Mouse (Mus musculus) thymus, postnatal 36 days (tissue): ENCODE results near the gene Mlxip.

Experiments used
- DNase-seq, 2 experiments: peaks; one replicate each; pipeline ENCODE4 v3.0.0; 2022; ENCODE audit warnings: mixed read lengths in 2 of 2

Mlxip gene

GRCm38 (mm10) chr5:123436071-123436779 is 41.6 kb downstream of the Mlxip start:
- no peak for DNase-seq

GRCm38 (mm10) chr5:123436780-123437175 is 42.2 kb downstream of the Mlxip start:
- DNase-seq: peak; percentile 41 to 42

- DNase-seq: no peak
Measured at GRCm38 (mm10) chr5:123438381-123438780, 43.8 kb downstream of the Mlxip start.

DNA sequence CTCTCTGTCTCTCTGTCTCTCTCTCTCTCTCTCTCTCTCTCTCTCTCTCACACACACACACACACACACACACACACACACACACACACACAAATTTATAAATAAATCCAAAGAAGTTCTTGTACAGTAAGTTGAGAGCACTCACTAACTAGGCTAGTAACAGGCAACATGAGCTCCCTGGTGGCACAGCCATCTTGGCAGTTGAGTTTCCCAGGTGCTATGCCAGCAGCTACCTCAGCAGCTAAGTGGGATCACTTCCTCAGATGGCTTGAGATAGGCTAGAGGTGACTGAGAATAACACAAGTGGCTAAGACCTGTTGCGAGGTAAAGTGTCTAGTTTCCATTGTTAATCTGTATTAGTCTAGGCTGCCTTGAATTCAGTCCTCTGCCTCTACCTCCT is 44.7 kb downstream of the Mlxip start:
- DNase-seq: no peak

GRCm38 (mm10) chr5:123439941-123440340 is 45.3 kb downstream of the Mlxip start:
- DNase-seq: no peak

GRCm38 (mm10) chr5:123440664-123441063 is 46.1 kb downstream of the Mlxip start:
- no peak for DNase-seq

DNA sequence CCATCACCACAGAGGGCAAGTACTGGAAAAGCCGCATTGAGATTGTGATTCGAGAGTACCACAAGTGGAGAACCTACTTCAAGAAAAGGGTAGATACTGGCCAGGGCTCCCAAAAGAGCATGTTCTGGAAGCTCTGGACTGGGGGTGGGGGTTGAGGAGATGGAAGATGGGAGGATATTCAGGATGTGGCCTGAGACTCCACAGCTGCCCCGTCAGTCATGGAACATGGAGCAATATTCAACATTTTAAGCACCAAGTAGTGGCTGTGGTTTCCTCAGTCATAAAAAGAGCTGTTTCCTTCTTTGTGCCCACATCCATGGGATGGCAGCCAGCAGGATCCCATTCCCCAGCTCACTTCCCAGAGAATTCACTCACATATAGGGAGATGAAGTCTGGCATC is 47.7 kb downstream of the Mlxip start:
- no peak for DNase-seq

- DNase-seq: peak; percentile 47 to 57
Measured at GRCm38 (mm10) chr5:123444069-123444468, 49.5 kb downstream of the Mlxip start.

- no peak for DNase-seq
Measured at GRCm38 (mm10) chr5:123444849-123445334, 50.3 kb downstream of the Mlxip start.

GRCm38 (mm10) chr5:123451886-123452285 is 57.3 kb downstream of the Mlxip start:
- no peak for DNase-seq

DNA sequence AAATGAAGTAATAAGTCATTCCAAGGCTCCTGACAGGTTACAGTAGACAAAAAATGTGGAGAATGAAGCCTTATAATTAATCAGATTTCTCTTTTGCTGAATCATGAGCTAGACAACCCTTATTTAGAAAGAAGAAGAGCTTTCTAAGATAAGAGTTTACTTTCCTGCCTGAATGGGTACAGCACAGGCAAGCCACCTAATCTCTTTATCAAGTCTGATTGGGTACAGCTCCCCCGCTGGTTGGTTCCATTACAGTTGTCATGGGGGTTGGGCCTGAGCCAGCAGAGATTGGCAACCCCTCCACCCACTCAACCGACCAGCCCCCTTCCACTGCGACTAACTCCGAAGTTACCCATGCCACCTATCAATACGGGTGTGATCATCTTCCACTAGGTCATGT is 66.8 kb downstream of the Mlxip start:
- DNase-seq: no peak

- no peak for DNase-seq
Measured at GRCm38 (mm10) chr5:123464638-123465037, 70.0 kb downstream of the Mlxip start.

DNA sequence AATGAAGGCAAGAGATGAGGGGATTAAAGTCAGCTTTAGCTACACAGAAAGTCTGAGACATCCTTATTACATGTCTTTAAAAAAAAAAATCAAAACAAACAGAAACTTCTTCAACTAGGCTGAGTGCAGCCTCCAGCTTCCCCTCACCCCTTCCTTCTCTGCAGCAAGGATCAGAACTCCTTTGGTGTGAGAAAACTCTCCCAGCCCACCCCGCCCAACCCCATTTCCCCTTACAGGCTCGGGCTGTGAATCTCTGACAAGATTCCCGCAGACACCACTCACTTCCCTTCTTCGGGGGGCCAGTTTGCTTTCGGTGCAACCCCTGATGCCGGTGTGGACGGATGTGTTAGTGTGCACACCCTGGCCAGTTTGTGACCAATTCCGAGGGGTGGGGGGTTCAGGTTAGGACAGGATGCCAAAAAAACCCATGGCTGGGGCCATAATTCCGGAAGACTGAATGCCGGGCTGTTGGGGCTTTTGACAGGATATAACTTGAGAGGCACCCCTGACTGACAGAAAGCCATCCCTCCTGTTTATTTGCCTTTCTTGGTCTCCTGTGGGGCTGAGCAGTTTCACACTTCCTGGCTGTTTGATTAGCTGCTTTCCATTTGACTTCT is 76.3 kb downstream of the Mlxip start:
- no peak for DNase-seq

- no peak for DNase-seq
Measured at GRCm38 (mm10) chr5:123473817-123474216, 79.2 kb downstream of the Mlxip start.

GRCm38 (mm10) chr5:123487659-123488395 is 93.2 kb downstream of the Mlxip start:
- DNase-seq: no peak

DNA sequence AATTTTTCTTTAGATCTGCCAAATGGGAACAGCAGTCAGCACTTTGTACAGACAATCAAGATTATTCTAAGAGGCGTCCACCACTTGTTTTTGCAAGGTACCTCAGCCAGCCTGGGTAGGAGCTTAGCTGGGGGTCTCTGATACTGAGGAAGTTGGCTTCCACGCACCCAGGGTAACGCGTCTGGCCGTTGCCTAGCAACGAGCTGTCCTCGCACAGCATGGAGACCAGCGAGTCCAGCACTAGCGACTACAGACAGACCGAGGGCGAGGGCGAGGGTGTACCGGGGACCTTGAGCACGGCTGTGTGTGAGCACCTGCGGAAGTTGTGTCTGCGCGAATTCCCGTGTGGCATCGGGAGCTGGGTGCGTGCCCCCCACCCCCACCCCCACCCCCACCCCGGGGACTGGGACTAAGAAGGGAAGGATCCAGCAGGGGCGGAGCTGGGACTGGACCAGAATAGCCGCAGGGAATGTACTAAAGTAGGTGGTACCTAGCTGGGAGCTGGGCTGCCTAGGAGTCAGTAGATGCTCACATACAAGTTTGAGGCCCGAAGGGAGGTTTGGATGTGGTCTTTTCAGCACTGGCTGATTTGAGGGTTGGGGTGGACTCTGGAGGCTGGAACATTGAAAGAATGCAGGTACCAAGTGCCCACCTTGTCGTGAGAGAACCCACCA is 94.7 kb downstream of the Mlxip start, which contains the start of the genes Lrrc43 and Il31:
Lrrc43 (plus strand) TSS at position 194 of the 674 bp plus-strand sequence.
Il31 (minus strand) TSS at position 378 of the 674 bp plus-strand sequence.
- no peak for DNase-seq

GRCm38 (mm10) chr5:123489935-123490334 is 95.3 kb downstream of the Mlxip start:
- no peak for DNase-seq

- DNase-seq: peak in 1 of 2 experiments; percentile 23
Measured at GRCm38 (mm10) chr5:123499717-123500116, 105.1 kb downstream of the Mlxip start.

GRCm38 (mm10) chr5:123501973-123502372 is 107.4 kb downstream of the Mlxip start:
- no peak for DNase-seq
